Mouse (Mus musculus) G1E (cell line): ENCODE results near the gene S100pbp. TPM values are rescaled to one million over a fixed set of nuclear protein-coding genes. Genes with fewer than 3 reads are reported as not detected.

ENCODE experiments used
- ATAC-seq: 2 replicates; pipeline ENCODE4 v1.8.0; 2016; ENCODE audit warnings: mild to moderate bottlenecking; ENCODE audit not compliant: insufficient number of reproducible peaks, poor library complexity, low FRiP score, severe bottlenecking; ENCODE audit errors: extremely low read depth
- DNase-seq: peaks from one replicate; pipeline ENCODE4 v3.0.0; 2012; ENCODE audit warnings: low spot score
- H3K27me3 ChIP-seq: 2 replicates; pipeline ENCODE4 v1.6.1; 2012; ENCODE audit warnings: mild to moderate bottlenecking, low read length, inconsistent platforms; ENCODE audit not compliant: insufficient read depth
- H3K36me3 ChIP-seq: replicated peaks from 2 replicates; pipeline ENCODE3; 2012; ENCODE audit warnings: mild to moderate bottlenecking, inconsistent platforms
- H3K4me1 ChIP-seq: 2 replicates; pipeline ENCODE4 v1.6.1; 2012; ENCODE audit warnings: low read depth, low read length, inconsistent platforms, mixed read lengths; ENCODE audit not compliant: insufficient read depth
- H3K4me3 ChIP-seq: 2 replicates; pipeline ENCODE4 v1.5.1; 2012; ENCODE audit warnings: low read depth, mild to moderate bottlenecking, inconsistent platforms, low read length, moderate library complexity, mixed read lengths
- H3K9me3 ChIP-seq: replicated peaks from 2 replicates; pipeline ENCODE4 v1.6.1; 2012; ENCODE audit warnings: inconsistent platforms
- CTCF ChIP-seq: IDR thresholded peaks from 2 replicates; pipeline ENCODE4 v1.5.1; 2012; ENCODE audit warnings: low read depth, low read length, inconsistent platforms, mixed read lengths
- GATA1 ChIP-seq: IDR thresholded peaks from 2 replicates; pipeline ENCODE4 v1.6.1; 2012; ENCODE audit warnings: borderline replicate concordance, low read length, inconsistent platforms, mixed read lengths
- GATA2 ChIP-seq: IDR thresholded peaks from 2 replicates; pipeline ENCODE4 v1.6.1; 2012; ENCODE audit warnings: low read depth, low read length, inconsistent platforms, borderline replicate concordance
- POLR2AphosphoS5 ChIP-seq: IDR thresholded peaks from 2 replicates; pipeline ENCODE4 v1.6.1; 2012; ENCODE audit warnings: low read depth, low read length, inconsistent platforms; ENCODE audit not compliant: insufficient replicate concordance
- TAL1 ChIP-seq: conservative IDR thresholded peaks from 2 replicates; pipeline ENCODE4 v1.6.1; 2012; ENCODE audit warnings: low read depth, low read length, inconsistent platforms, mixed read lengths
- polyA plus RNA-seq: library from polyadenylated mRNA; stranded (reverse); fragments of >175 nt; gene quantifications from 2 replicates; pipeline ENCODE4 v1.2.3, GENCODE M21; 2012
- total RNA-seq, 2 experiments: library from RNA; stranded (forward) in 1 of 2; stranded (reverse) in 1 of 2; fragments of 200-1000 nt in 1 of 2; fragments of >200 nt in 1 of 2; fragmentation: Nextera tagmentation in 1 of 2; gene quantifications; 2 replicates each; pipeline ENCODE4 v1.2.3; 2014 to 2017

Gene S100pbp
- total RNA-seq (2014; fragmentation: Nextera tagmentation), result 124 and 145 TPM in 2 replicates
- 47.9 and 57.6 TPM in 2 replicates for total RNA-seq (2017)
- 3.4 and 4.5 TPM in 2 replicates for polyA plus RNA-seq

GRCm38 (mm10) chr4:129189542-129190519 is at the start of gene S100pbp, which contains the start of gene Yars:
TSS of gene S100pbp (minus strand) at chr4:129189727.
TSS of gene Yars (plus strand) at chr4:129189760.
- Histone ChIP-seq H3K9me3 (no peaks in the 10 kb centered on the region), H3K4me3 (peak within 1 kb of the TSS; percentile 93), H3K36me3 (peaks cover 46% of the 10 kb centered on the region), H3K27me3 (no peaks in the 10 kb centered on the region), H3K4me1 (peaks cover 55% of the 10 kb centered on the region)
- peak; percentile 92 for DNase-seq
- ATAC-seq, result peak; percentile 93
- TF ChIP-seq GATA1 (no peak), TAL1 (no peak), GATA2 (no peak), CTCF (no peak), POLR2AphosphoS5 (no peak)

- peak; percentile 94 for DNase-seq
- no peak for TF ChIP-seq POLR2AphosphoS5
- TF ChIP-seq TAL1, result no peak
- no peak for TF ChIP-seq GATA1
- TF ChIP-seq CTCF, result no peak
- TF ChIP-seq GATA2, result no peak
- Histone ChIP-seq H3K36me3 (peaks cover 56% of the 10 kb centered on the region), H3K4me1 (peaks cover 89% of the 10 kb centered on the region), H3K4me3 (peak overlapping the region; percentile 86), H3K27me3 (no peaks in the 10 kb centered on the region), H3K9me3 (no peaks in the 10 kb centered on the region)
- ATAC-seq, result peak; percentile 41
These were observed 49.5 kb upstream of the S100pbp start for GRCm38 (mm10) chr4:129239075-129239474.

DNA sequence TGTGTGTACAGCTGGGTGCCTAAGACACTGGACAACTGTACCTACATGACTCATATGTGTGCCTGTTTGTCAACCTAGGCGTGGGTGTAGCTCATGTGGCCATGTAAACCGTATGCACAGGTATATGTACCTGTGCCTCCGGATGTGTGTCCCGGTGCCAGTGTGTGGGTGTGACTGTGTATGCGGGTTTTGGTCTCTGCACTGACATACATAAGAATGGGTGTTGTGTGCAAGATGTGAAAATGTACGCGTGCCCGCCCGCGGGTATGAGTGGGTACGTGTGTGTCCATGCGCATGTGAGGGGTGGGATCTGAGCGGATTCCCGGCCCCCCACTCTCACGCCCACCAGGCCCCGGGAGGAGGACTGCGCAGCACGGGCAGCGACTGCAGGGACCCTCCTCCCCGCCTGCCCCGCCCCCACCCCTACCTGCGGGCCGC is 49.1 kb upstream of the S100pbp start:
- no peak for ATAC-seq
- Histone ChIP-seq H3K4me1 (peaks cover 87% of the 10 kb centered on the region), H3K9me3 (no peaks in the 10 kb centered on the region), H3K36me3 (peaks cover 54% of the 10 kb centered on the region), H3K4me3 (peak overlapping the region; percentile 86), H3K27me3 (no peaks in the 10 kb centered on the region)
- DNase-seq, result no peak
- TF ChIP-seq CTCF (no peak), GATA2 (no peak), TAL1 (no peak), GATA1 (no peak), POLR2AphosphoS5 (no peak)

DNA sequence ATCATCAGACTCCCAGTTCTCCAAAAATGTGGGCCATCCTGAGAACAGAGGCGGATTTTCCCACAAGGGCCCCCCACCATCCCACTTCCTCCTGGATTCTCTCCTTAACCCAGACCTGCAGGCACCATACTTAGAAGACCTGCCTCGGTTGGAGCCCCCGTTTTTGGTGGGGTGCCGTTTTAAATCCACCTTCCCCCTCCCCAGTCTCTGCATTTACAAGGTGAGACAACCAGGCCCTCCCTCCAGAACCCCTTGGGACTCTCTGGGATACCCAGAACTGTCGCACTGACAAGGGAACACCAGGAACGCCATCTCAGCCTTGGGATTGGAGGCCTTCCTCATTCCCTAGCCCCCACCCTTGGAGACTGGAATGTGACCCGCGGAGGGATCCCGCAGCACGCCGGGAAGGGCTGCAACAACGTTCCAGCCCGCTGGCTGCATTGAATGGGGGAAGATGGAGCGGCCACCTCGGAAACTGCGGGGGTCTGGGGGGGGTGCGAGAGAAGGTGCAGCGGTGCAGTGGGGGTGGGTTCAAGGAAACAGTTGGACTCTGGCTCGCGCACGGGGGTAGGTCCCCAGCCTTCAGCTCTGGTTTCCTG is 48.4 kb upstream of the S100pbp start:
- peak overlapping the region; percentile 86 for H3K4me3 ChIP-seq
- ATAC-seq (no peak), DNase-seq (no peak)
- H3K36me3 ChIP-seq, result peaks cover 57% of the 10 kb centered on the region
- no peaks in the 10 kb centered on the region for H3K27me3 ChIP-seq
- no peaks in the 10 kb centered on the region for H3K9me3 ChIP-seq
- TF ChIP-seq GATA1, result no peak
- no peak for TF ChIP-seq CTCF
- TF ChIP-seq GATA2, result no peak
- no peak for TF ChIP-seq TAL1
- TF ChIP-seq POLR2AphosphoS5, result no peak
- peaks cover 89% of the 10 kb centered on the region for H3K4me1 ChIP-seq

GRCm38 (mm10) chr4:129236236-129236813 is 46.8 kb upstream of the S100pbp start:
- H3K4me1 ChIP-seq, result peaks cover 89% of the 10 kb centered on the region
- H3K9me3 ChIP-seq, result no peaks in the 10 kb centered on the region
- DNase-seq (no peak), ATAC-seq (no peak)
- peak overlapping the region; percentile 86 for H3K4me3 ChIP-seq
- peaks cover 56% of the 10 kb centered on the region for H3K36me3 ChIP-seq
- TF ChIP-seq GATA1 (no peak), TAL1 (no peak), POLR2AphosphoS5 (no peak), CTCF (no peak), GATA2 (no peak)
- no peaks in the 10 kb centered on the region for H3K27me3 ChIP-seq

GRCm38 (mm10) chr4:129235147-129235546 is 45.6 kb upstream of the S100pbp start:
- TF ChIP-seq GATA2, result no peak
- peak; percentile 91 for TF ChIP-seq TAL1
- Histone ChIP-seq H3K4me1 (peaks cover 90% of the 10 kb centered on the region), H3K36me3 (peaks cover 56% of the 10 kb centered on the region), H3K27me3 (no peaks in the 10 kb centered on the region), H3K4me3 (peak overlapping the region; percentile 86; the same call in 1 of the 2 replicates), H3K9me3 (no peaks in the 10 kb centered on the region)
- ATAC-seq (peak; percentile 26), DNase-seq (no peak)
